Mouse (Mus musculus) stomach, embryonic 16.5 days (tissue): ENCODE results near the gene Itm2c. TPM values are rescaled to one million over a fixed set of nuclear protein-coding genes. Genes with fewer than 3 reads are reported as not detected.

Experiments
- ATAC-seq: fragments of 200-750 bp; cut with Nextera tagmentation; 2 replicates; pipeline ENCODE4 v1.8.0; 2017; ENCODE audit warnings: moderate number of reproducible peaks, moderate TSS enrichment; ENCODE audit not compliant: insufficient read depth, low FRiP score
- H3K27ac ChIP-seq: fragments of 300-500 bp; sonication (generic); 2 replicates; pipeline ENCODE4 v1.5.1; 2014; ENCODE audit warnings: low read length
- H3K27me3 ChIP-seq: fragments of 300-500 bp; sonication (generic); 2 replicates; pipeline ENCODE4 v1.6.1; 2014; ENCODE audit warnings: low read length, control low read depth, mixed read lengths; ENCODE audit not compliant: control insufficient read depth, insufficient read depth
- H3K36me3 ChIP-seq: fragments of 300-500 bp; sonication (generic); 2 replicates; pipeline ENCODE4 v1.6.1; 2014; ENCODE audit warnings: low read length; ENCODE audit not compliant: control insufficient read depth, insufficient read depth
- H3K4me1 ChIP-seq: fragments of 300-500 bp; sonication (generic); 2 replicates; pipeline ENCODE4 v1.6.1; 2014; ENCODE audit warnings: low read length, control low read depth, mixed read lengths; ENCODE audit not compliant: control insufficient read depth, insufficient read depth
- H3K4me2 ChIP-seq: fragments of 300-500 bp; sonication (generic); 2 replicates; pipeline ENCODE4 v1.6.1; 2014; ENCODE audit warnings: low read depth, low read length, mixed read lengths
- H3K4me3 ChIP-seq: fragments of 300-500 bp; sonication (generic); replicated peaks from 2 replicates; pipeline ENCODE4 v1.5.1; 2014; ENCODE audit warnings: mild to moderate bottlenecking, low read length
- H3K9ac ChIP-seq: fragments of 300-500 bp; sonication (generic); 2 replicates; pipeline ENCODE4 v1.6.1; 2014; ENCODE audit warnings: low read length
- H3K9me3 ChIP-seq: fragments of 300-500 bp; sonication (generic); replicated peaks from 2 replicates; pipeline ENCODE4 v1.6.1; 2016; ENCODE audit warnings: low read length, control low read depth; ENCODE audit not compliant: control insufficient read depth
- WGBS: fragments of 180-500 bp; shearing (Covaris S2); extraction: QIAGEN DNeasy Blood & Tissue Kit; methylation state at CpG from one replicate; pipeline ENCODE4 v1.1.7; 2014; 5-methylcytosine and 5-hydroxymethylcytosine counted together
- polyA plus RNA-seq: library from polyadenylated mRNA; unstranded; fragments of >200 nt; fragmentation: Nextera tagmentation; extraction: Ambion mirVana; gene quantifications from 2 replicates; pipeline ENCODE4 v1.2.1, GENCODE M21; 2015

The Itm2c gene
- polyA plus RNA-seq, 1 experiment from 2014 or later: 175 TPM

GRCm38 (mm10) chr1:85935148-85935852 lies 41.2 kb downstream of the Itm2c start:
- no peak for ATAC-seq
- Histone ChIP-seq H3K4me1 (peaks cover 11% of the 10 kb centered on the region; the same call in 1 of the 2 replicates), H3K27ac (no peak overlapping the region), H3K4me2 (no peak overlapping the region), H3K27me3 (no peaks in the 10 kb centered on the region), H3K36me3 (no peaks in the 10 kb centered on the region), H3K9me3 (no peaks in the 10 kb centered on the region), H3K9ac (no peak overlapping the region), H3K4me3 (no peak overlapping the region)
- WGBS: 62% methylated on average over 8 of the region's 8 CpGs

GRCm38 (mm10) chr1:85936265-85936664 lies 42.2 kb downstream of the Itm2c start:
- Histone ChIP-seq H3K9me3 (no peaks in the 10 kb centered on the region), H3K27me3 (no peaks in the 10 kb centered on the region), H3K36me3 (no peaks in the 10 kb centered on the region), H3K4me2 (no peak overlapping the region), H3K4me1 (peaks cover 11% of the 10 kb centered on the region; the same call in 1 of the 2 replicates), H3K27ac (no peak overlapping the region), H3K4me3 (no peak overlapping the region), H3K9ac (no peak overlapping the region)
- ATAC-seq: no peak
- WGBS: 55% methylated on average over 6 of the region's 6 CpGs

GRCm38 (mm10) chr1:85937323-85937722 lies 43.2 kb downstream of the Itm2c start:
- peaks cover 11% of the 10 kb centered on the region; the same call in 1 of the 2 replicates for H3K4me1 ChIP-seq
- ATAC-seq: no peak
- no peaks in the 10 kb centered on the region for H3K36me3 ChIP-seq
- H3K27me3 ChIP-seq: no peaks in the 10 kb centered on the region
- no peak overlapping the region for H3K9ac ChIP-seq
- no peak overlapping the region for H3K27ac ChIP-seq
- H3K4me2 ChIP-seq: no peak overlapping the region
- WGBS: 47% methylated on average over 1 of the region's 1 CpGs
- no peak overlapping the region for H3K4me3 ChIP-seq
- no peaks in the 10 kb centered on the region for H3K9me3 ChIP-seq

GRCm38 (mm10) chr1:85942318-85942717 lies 48.2 kb downstream of the Itm2c start:
- H3K27ac ChIP-seq: no peak overlapping the region
- no peak overlapping the region for H3K4me2 ChIP-seq
- no peaks in the 10 kb centered on the region for H3K9me3 ChIP-seq
- H3K4me1 ChIP-seq: no peaks in the 10 kb centered on the region
- H3K36me3 ChIP-seq: no peaks in the 10 kb centered on the region
- no peaks in the 10 kb centered on the region for H3K27me3 ChIP-seq
- 80% methylated on average over 8 of the region's 8 CpGs for WGBS
- H3K9ac ChIP-seq: no peak overlapping the region
- no peak for ATAC-seq
- H3K4me3 ChIP-seq: no peak overlapping the region

- H3K27me3 ChIP-seq: no peaks in the 10 kb centered on the region
- H3K9me3 ChIP-seq: no peaks in the 10 kb centered on the region
- H3K4me3 ChIP-seq: no peak overlapping the region
- ATAC-seq: no peak
- no peak overlapping the region for H3K4me2 ChIP-seq
- H3K4me1 ChIP-seq: no peaks in the 10 kb centered on the region
- H3K27ac ChIP-seq: no peak overlapping the region
- H3K36me3 ChIP-seq: no peaks in the 10 kb centered on the region
- 87% methylated on average over 2 of the region's 2 CpGs for WGBS
- no peak overlapping the region for H3K9ac ChIP-seq
Measured at GRCm38 (mm10) chr1:85949085-85949684, 55.1 kb downstream of the Itm2c start.

GRCm38 (mm10) chr1:85955150-85955549 lies 61.1 kb downstream of the Itm2c start:
- peaks cover 27% of the 10 kb centered on the region for H3K4me1 ChIP-seq
- H3K9ac ChIP-seq: no peak overlapping the region
- H3K27me3 ChIP-seq: no peaks in the 10 kb centered on the region
- no peak overlapping the region for H3K4me2 ChIP-seq
- no peak for ATAC-seq
- no peak overlapping the region for H3K4me3 ChIP-seq
- WGBS: 66% methylated on average over 3 of the region's 3 CpGs
- H3K27ac ChIP-seq: no peak overlapping the region
- H3K9me3 ChIP-seq: no peaks in the 10 kb centered on the region
- H3K36me3 ChIP-seq: no peaks in the 10 kb centered on the region

- ATAC-seq: no peak
- WGBS: 51% methylated on average over 5 of the region's 5 CpGs
- Histone ChIP-seq H3K4me3 (no peak overlapping the region), H3K4me1 (peaks cover 34% of the 10 kb centered on the region), H3K9me3 (no peaks in the 10 kb centered on the region), H3K27me3 (no peaks in the 10 kb centered on the region), H3K4me2 (no peak overlapping the region), H3K9ac (no peak overlapping the region), H3K36me3 (no peaks in the 10 kb centered on the region), H3K27ac (no peak overlapping the region)
Measured at GRCm38 (mm10) chr1:85957290-85957689, 63.2 kb downstream of the Itm2c start.

GRCm38 (mm10) chr1:85957942-85958619 lies 64.0 kb downstream of the Itm2c start:
- no peak overlapping the region for H3K4me2 ChIP-seq
- peak overlapping the region; percentile 18; the same call in 1 of the 2 replicates for H3K27ac ChIP-seq
- H3K4me3 ChIP-seq: no peak overlapping the region
- no peak overlapping the region for H3K9ac ChIP-seq
- H3K9me3 ChIP-seq: no peaks in the 10 kb centered on the region
- no peaks in the 10 kb centered on the region for H3K27me3 ChIP-seq
- 53% methylated on average over 9 of the region's 9 CpGs for WGBS
- H3K36me3 ChIP-seq: no peaks in the 10 kb centered on the region
- ATAC-seq: no peak
- peaks cover 34% of the 10 kb centered on the region for H3K4me1 ChIP-seq
